8 mouse cellular contexts compared by ENCODE assay signal in the genomic region with DNA sequence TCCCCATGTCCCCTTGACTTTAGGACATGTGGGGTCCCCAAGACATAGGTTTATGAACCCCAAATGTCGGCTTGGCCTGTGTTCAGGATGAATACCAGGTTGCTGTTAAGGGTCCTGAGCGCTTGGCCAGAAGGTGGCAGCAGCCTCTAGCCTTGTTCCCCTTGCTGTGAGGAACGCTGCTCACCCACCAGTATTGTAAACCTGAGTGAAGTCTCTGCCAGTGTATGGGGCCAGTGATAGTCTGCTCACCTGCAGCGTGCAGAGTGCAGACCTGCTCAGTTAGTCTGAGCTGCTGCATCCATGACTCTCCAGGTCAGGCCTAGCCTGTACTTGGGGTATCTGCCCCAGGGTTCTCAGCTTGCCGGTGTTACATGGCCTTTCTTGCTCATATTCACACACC. TPM values are rescaled to one million over a fixed set of nuclear protein-coding genes. Genes with fewer than 3 reads are reported as not detected.
DNase-seq lines count a peak whose midpoint lies in the region; ATAC-seq and TF ChIP-seq lines count a peak whose summit lies in the region.

No protein-coding gene starts in this region.

- in situ Hi-C loops in Patski (cut with MboI; ENCODE audit: low pct_unique_long_range_greater_than_20kb) = loop anchor here (10.0 kb wide), 1 partner anchor 204 kb away; no protein-coding TSS in a partner anchor

- peak; percentile 94 for TF ChIP-seq CTCF in Patski (IDR thresholded peaks at IDR 0.05)
- TF ChIP-seq CTCF in left cerebral cortex, adult 2 months (IDR thresholded peaks at IDR 0.05) = peak; percentile 85

- CTCF ChIA-PET in Patski (lab: Charles Lee) = interaction anchor here (0.7 to 1.5 kb wide), 3 partner anchors 16 to 205 kb away, joined by 3 to 7 read pairs (median 5); no protein-coding TSS in a partner anchor

- peak overlapping the region; percentile 74 for H3K4me3 ChIP-seq in left cerebral cortex, adult 2 months

- intact Hi-C loops in left cerebral cortex, adult 2 months (cut with DNase I) = loop anchor here (1.0 kb wide), 2 partner anchors 32 to 60 kb away; no protein-coding TSS in a partner anchor

- no peak for DNase-seq in Patski (ENCODE audit: low read depth, low spot score)
- peak; percentile 55 to 57 for DNase-seq in cerebellum, postnatal 36 days
- peak; percentile 64 for DNase-seq in gastrocnemius, postnatal 10 days
- peak; percentile 86 for DNase-seq in induced T-regulatory cell, adult 2 months (ENCODE audit: low read depth)
- peak; percentile 75 to 78 for DNase-seq in left cerebral cortex, adult 2 months (ENCODE audit: extremely low spot score in 1 of 2, low spot score in 2 of 2)
- peak; percentile 73 to 84 for DNase-seq in lung, postnatal 4 days
- DNase-seq in right cerebral cortex, adult 2 months (ENCODE audit: low spot score in 2 of 2) = peak; percentile 83 to 87
- peak; percentile 59 to 74 for DNase-seq in urinary bladder, postnatal 36 days (ENCODE audit: low spot score in 2 of 2)

- POLR2A ChIA-PET in Patski (lab: Charles Lee) = no interaction called here

- H3K27me3 ChIP-seq in Patski = no peaks in the 10 kb centered on the region

- ATAC-seq in Patski = peak; percentile 48

- H3K27ac ChIP-seq in left cerebral cortex, adult 2 months = peak overlapping the region; percentile 92; the same call in 1 of the 2 replicates

RNA-seq across cellular contexts. Expression of gene Ramp1, which starts 0.5 kb away (rescaled TPM):
- not detected for polyA plus RNA-seq in Patski (2021)
- total RNA-seq in gastrocnemius, postnatal 10 days (2021) = 10 to 100 TPM; 43.7 to 47.1 TPM
- 10 to 100 TPM; 52.6 to 53.0 TPM for total RNA-seq in left cerebral cortex, adult 2 months (2021)

RNA-seq across cellular contexts. Expression of gene Rbm44, which starts 34.2 kb away (rescaled TPM):
- 0.03 TPM for polyA plus RNA-seq in Patski (2021)
- total RNA-seq in gastrocnemius, postnatal 10 days (2021) = under 1 TPM in 1 of 2 experiments, not detected in 1; 0.16 TPM
- not detected for total RNA-seq in left cerebral cortex, adult 2 months (2021)
